Mouse (Mus musculus): Measurements from ENCODE around the gene Ube2a.

Ube2a gene

GRCm38 (mm10) chrX:36873765-36874164, at the start of gene Ube2a, which contains the start of gene C330007P06Rik:
Gene Ube2a (plus strand): TSS chrX:36873900.
Gene C330007P06Rik (minus strand): TSS chrX:36874111.
- TF ChIP-seq GATA4 (IDR thresholded peaks at IDR 0.05; ENCODE audit: insufficient replicate concordance, low read length) = no peak

- TF ChIP-seq GATA4 (IDR thresholded peaks at IDR 0.05; ENCODE audit: insufficient replicate concordance, low read length) = no peak
These were observed 49.6 kb upstream of the Ube2a start for GRCm38 (mm10) chrX:36823932-36824711.

- no peak for TF ChIP-seq GATA4 (IDR thresholded peaks at IDR 0.05; ENCODE audit: insufficient replicate concordance, low read length)
These were observed 48.7 kb upstream of the Ube2a start for GRCm38 (mm10) chrX:36825032-36825431.

DNA sequence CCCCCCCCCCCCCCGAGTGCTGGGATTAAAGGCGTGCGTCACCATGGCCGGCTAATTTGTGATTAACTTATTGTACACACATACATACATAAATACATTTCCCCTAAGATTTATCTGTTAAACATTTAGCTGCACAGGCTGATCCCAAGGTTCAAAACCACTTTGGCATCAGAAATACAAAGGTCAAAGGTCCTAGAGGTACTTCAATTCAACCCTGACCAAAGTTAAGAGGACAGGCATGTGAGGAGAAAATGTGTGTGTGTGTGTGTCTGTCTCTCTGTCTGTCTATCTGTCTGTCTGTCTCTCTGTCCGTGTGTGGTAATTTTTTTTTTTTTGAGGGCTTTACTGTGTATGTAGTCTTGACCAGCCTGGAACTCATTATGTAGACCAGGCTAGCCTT, 46.8 kb upstream of the Ube2a start:
- no peak for TF ChIP-seq GATA4 (IDR thresholded peaks at IDR 0.05; ENCODE audit: insufficient replicate concordance, low read length)

DNA sequence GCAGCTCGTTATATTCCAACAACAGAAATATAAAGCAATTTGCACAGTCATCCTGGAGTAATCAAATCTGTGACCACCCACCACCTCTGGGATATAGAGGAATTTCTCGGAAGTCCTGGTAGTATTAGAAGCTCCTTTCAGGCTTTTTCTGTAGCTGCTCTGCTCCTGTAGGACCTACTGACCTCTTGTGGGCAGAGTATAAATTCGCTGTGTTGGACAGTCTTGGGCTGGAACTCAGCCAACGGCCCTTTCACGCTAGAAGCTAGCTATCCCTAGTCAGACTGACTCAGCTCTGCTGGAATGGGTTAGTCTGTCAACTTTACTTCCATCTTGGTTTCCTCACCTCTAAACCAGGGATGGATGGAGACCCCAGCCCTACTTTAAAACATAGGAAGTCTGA, 43.4 kb upstream of the Ube2a start:
- no peak for TF ChIP-seq GATA4 (IDR thresholded peaks at IDR 0.05; ENCODE audit: insufficient replicate concordance, low read length)

GRCm38 (mm10) chrX:36831632-36832031, 42.1 kb upstream of the Ube2a start:
- no peak for TF ChIP-seq GATA4 (IDR thresholded peaks at IDR 0.05; ENCODE audit: insufficient replicate concordance, low read length)

DNA sequence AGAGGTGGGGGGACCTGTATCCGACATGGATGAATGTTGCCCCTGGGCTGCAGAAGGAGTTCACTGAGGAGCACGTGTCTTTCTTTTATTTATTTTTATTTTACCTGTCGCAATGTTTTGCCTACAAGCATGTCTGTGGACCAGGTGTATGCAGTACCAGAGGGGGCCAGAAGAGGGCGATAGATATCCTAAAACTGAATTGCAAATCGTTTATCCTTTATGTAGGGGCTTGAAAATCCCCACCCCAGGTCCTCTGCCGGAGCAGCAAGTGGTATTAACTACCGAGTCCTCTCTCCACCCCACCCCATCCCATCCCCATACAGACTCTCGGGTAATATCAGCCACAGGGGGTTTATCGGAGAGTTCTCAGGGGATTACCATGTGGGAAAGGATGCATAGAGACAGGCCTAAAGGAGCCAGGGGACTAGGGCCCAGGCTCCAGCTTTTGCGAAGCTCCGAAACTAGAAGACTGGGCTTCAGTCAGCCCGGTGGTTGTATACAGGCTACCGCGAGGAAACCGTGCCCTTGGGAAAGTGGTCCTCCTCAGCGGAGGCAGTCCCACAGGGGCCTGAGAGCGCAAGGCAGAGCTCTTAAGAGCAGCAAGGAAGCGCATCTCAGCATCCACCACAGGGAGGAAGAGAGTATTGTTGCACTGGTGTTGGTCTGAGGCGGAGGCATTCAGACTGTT, 40.2 kb upstream of the Ube2a start:
- TF ChIP-seq GATA4 (IDR thresholded peaks at IDR 0.05; ENCODE audit: insufficient replicate concordance, low read length) = no peak

- no peak for TF ChIP-seq GATA4 (IDR thresholded peaks at IDR 0.05; ENCODE audit: insufficient replicate concordance, low read length)
These were observed 36.5 kb upstream of the Ube2a start for GRCm38 (mm10) chrX:36837069-36837676.

GRCm38 (mm10) chrX:36839391-36839790, 34.3 kb upstream of the Ube2a start:
- TF ChIP-seq GATA4 (IDR thresholded peaks at IDR 0.05; ENCODE audit: insufficient replicate concordance, low read length) = no peak

DNA sequence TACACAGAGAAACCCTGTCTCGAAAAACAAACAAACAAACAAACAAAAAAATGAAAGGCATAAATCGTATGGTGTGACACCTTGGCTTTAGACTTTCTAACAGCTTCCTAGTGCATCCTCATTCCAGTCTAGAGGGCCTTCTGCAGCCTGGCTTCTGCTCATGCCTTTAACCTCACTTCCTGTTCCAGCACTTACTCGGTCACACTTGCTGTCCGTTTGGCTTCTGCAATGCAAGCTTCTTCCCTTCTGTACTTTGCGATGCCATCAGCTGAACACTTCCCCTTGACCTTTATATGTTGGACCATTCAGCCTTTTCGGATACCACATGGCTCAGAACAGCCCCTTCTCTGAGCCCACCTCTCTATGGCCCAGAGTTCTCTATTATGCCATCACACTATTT, 32.0 kb upstream of the Ube2a start:
- TF ChIP-seq GATA4 (IDR thresholded peaks at IDR 0.05; ENCODE audit: insufficient replicate concordance, low read length) = no peak

- TF ChIP-seq GATA4 (IDR thresholded peaks at IDR 0.05; ENCODE audit: insufficient replicate concordance, low read length) = no peak
These were observed 30.2 kb upstream of the Ube2a start for GRCm38 (mm10) chrX:36843346-36843990.

DNA sequence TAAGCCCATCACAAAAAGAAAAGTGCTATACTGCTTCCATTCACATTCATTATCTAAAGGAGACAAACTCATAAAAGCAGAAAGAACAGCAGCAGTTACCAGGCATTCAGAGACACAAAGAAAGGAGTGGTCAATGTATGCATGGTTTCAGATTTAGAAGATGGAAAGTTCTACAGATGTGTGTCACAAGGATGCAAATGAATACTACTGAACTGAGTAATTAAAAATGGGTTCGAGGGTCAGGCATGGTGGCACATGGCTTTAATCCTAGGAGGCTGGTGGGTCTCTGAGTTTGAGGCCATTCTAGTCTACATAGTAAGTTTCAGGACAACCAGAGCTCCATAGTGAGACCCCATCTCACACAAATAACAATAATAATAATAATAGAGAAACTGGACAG, 26.5 kb upstream of the Ube2a start:
- TF ChIP-seq GATA4 (IDR thresholded peaks at IDR 0.05; ENCODE audit: insufficient replicate concordance, low read length) = no peak

- no peak for TF ChIP-seq GATA4 (IDR thresholded peaks at IDR 0.05; ENCODE audit: insufficient replicate concordance, low read length)
These were observed 21.1 kb upstream of the Ube2a start for GRCm38 (mm10) chrX:36852631-36853030.

GRCm38 (mm10) chrX:36863766-36864608, 9.7 kb upstream of the Ube2a start:
- TF ChIP-seq GATA4 (IDR thresholded peaks at IDR 0.05; ENCODE audit: insufficient replicate concordance, low read length) = no peak

Data from liver, adult (tissue).